Mouse (Mus musculus) adrenal gland, postnatal 25 days (tissue): ENCODE data around the gene Pmpcb. TPM values are rescaled to one million over a fixed set of nuclear protein-coding genes. Genes with fewer than 3 reads are reported as not detected.

Experiments
- DNase-seq: peaks from one replicate; pipeline ENCODE4 v3.0.0; 2021; ENCODE audit warnings: mixed read lengths
- total RNA-seq: library from RNA; stranded (reverse); gene quantifications from 2 replicates; pipeline ENCODE4 v1.2.3, GENCODE M21; 2021

Gene Pmpcb
- total RNA-seq, 1 experiment from 2014 or later, result 277 TPM

- no peak for DNase-seq
Observed at GRCm38 (mm10) chr5:21802907-21803306, 66.0 kb downstream of the Pmpcb start.

- DNase-seq, result no peak
Observed at GRCm38 (mm10) chr5:21803691-21804188, 66.8 kb downstream of the Pmpcb start.

- no peak for DNase-seq
Observed at GRCm38 (mm10) chr5:21804837-21805236, 67.9 kb downstream of the Pmpcb start.

Other genes starting within 250 kb of the Pmpcb start
- gene Lrrc17, start 193.6 kb upstream of the Pmpcb start, total RNA-seq, result 0.57 and 1.1 TPM in 2 replicates
- not detected in 2 replicates for gene Fbxl13, start 91.5 kb upstream of the Pmpcb start, total RNA-seq
- gene Armc10, start 91.3 kb upstream of the Pmpcb start, total RNA-seq, result 25.9 and 33.4 TPM in 2 replicates
- gene Napepld, start 35.7 kb upstream of the Pmpcb start, total RNA-seq, result 47.6 and 63.1 TPM in 2 replicates
- gene Dnajc2, start 48.1 kb downstream of the Pmpcb start, total RNA-seq, result 29.3 and 38.8 TPM in 2 replicates
- 149 and 157 TPM in 2 replicates for gene Psmc2, start 48.1 kb downstream of the Pmpcb start, total RNA-seq
- not detected in 2 replicates for gene Slc26a5, start 128.5 kb downstream of the Pmpcb start, total RNA-seq